Mouse (Mus musculus) stomach, postnatal 0 days (tissue): ENCODE measurements around the gene Acot7.

Source experiments
- CTCF ChIP-seq: IDR thresholded peaks from 2 replicates; pipeline ENCODE4 v1.5.1; 2016; ENCODE audit warnings: antibody characterized with exemption, low read depth, mild to moderate bottlenecking, moderate library complexity
- EP300 ChIP-seq: optimal IDR thresholded peaks from 2 replicates; pipeline ENCODE3; 2016; ENCODE audit warnings: antibody characterized with exemption

DNA sequence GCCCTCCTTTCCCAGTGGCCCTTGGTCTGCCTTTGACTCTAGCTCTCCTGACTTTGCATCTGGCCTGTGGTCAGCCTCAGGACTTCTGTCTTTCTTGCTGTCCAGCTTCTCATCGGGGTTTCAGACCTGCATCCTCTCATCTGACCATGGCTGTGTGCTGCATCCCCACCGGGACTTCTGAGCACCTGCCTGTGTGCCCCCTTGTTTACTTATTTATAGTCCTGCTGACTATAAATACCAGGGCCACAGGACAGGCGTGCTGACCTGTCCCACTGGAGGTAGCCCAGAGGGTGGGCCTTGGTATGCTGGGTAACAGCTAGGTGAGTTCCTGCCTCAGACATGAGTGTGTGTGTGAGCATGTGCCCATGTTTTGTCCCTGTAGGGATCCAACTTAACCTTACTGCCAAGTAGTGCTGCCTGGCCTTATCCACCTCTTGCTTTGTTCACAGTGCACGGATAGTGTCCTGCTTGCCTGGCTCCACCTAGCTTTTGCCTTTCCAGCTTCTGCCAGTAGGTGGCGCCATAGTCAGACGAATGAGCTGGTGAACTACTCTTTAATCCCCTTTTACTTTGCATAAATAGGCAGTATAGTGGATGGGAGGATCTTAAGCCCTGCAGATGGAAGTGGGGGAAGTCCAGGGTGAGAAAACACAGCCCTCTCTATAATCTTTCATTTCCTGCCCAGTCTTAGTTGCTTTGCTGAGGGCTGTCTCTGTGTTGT, 36.0 kb downstream of the Acot7 start:
- peak; percentile 99 for TF ChIP-seq CTCF
- no peak for TF ChIP-seq EP300
